Mouse (Mus musculus) thymus, postnatal 36 days (tissue): ENCODE measurements around the gene Fam83e.

ENCODE experiments used
- DNase-seq, 2 experiments: peaks; one replicate each; pipeline ENCODE4 v3.0.0; 2022; ENCODE audit warnings: mixed read lengths in 2 of 2

Fam83e gene

GRCm38 (mm10) chr7:45720413-45721233 lies at the start of gene Fam83e:
Gene Fam83e (plus strand): TSS chr7:45721212.
- DNase-seq, result no peak

GRCm38 (mm10) chr7:45677627-45678295 lies 43.3 kb upstream of the Fam83e start:
- no peak for DNase-seq

- no peak for DNase-seq
These were observed 42.5 kb upstream of the Fam83e start for GRCm38 (mm10) chr7:45678513-45678912.

GRCm38 (mm10) chr7:45679966-45680621 lies 40.9 kb upstream of the Fam83e start:
- no peak for DNase-seq

GRCm38 (mm10) chr7:45681046-45681736 lies 39.8 kb upstream of the Fam83e start:
- no peak for DNase-seq

- DNase-seq, result peak; percentile 81 to 83
These were observed 38.6 kb upstream of the Fam83e start for GRCm38 (mm10) chr7:45682144-45683126.

GRCm38 (mm10) chr7:45683396-45684050 lies 37.5 kb upstream of the Fam83e start, which contains the start of gene Ntn5:
Gene Ntn5 (plus strand): TSS chr7:45684022.
- DNase-seq, result no peak

GRCm38 (mm10) chr7:45685811-45686210 lies 35.2 kb upstream of the Fam83e start:
- DNase-seq, result no peak

GRCm38 (mm10) chr7:45686841-45687240 lies 34.2 kb upstream of the Fam83e start:
- DNase-seq, result no peak

GRCm38 (mm10) chr7:45689099-45689498 lies 31.9 kb upstream of the Fam83e start:
- no peak for DNase-seq

- no peak for DNase-seq
These were observed 31.2 kb upstream of the Fam83e start for GRCm38 (mm10) chr7:45689800-45690199.

GRCm38 (mm10) chr7:45692364-45692763 lies 28.6 kb upstream of the Fam83e start:
- no peak for DNase-seq

GRCm38 (mm10) chr7:45693921-45694591 lies 27.0 kb upstream of the Fam83e start, which contains the start of gene Sec1:
Gene Sec1 (minus strand): TSS chr7:45694402.
- DNase-seq, result no peak

GRCm38 (mm10) chr7:45695098-45695497 lies 25.9 kb upstream of the Fam83e start:
- peak in 1 of 2 experiments; percentile 65 for DNase-seq

- no peak for DNase-seq
These were observed 23.1 kb upstream of the Fam83e start for GRCm38 (mm10) chr7:45697894-45698293.

GRCm38 (mm10) chr7:45699523-45700141 lies 21.4 kb upstream of the Fam83e start, which contains the start of gene Car11:
Gene Car11 (plus strand): TSS chr7:45699843.
- peak in 1 of 2 experiments; percentile 30 for DNase-seq

GRCm38 (mm10) chr7:45700301-45701015 lies 20.6 kb upstream of the Fam83e start:
- DNase-seq, result peak; percentile 64 to 70

- peak in 1 of 2 experiments; percentile 22 for DNase-seq
These were observed 19.9 kb upstream of the Fam83e start for GRCm38 (mm10) chr7:45701072-45701471.

- DNase-seq, result peak in 1 of 2 experiments; percentile 17
These were observed 19.4 kb upstream of the Fam83e start for GRCm38 (mm10) chr7:45701607-45702006.
